In the genomic region with DNA sequence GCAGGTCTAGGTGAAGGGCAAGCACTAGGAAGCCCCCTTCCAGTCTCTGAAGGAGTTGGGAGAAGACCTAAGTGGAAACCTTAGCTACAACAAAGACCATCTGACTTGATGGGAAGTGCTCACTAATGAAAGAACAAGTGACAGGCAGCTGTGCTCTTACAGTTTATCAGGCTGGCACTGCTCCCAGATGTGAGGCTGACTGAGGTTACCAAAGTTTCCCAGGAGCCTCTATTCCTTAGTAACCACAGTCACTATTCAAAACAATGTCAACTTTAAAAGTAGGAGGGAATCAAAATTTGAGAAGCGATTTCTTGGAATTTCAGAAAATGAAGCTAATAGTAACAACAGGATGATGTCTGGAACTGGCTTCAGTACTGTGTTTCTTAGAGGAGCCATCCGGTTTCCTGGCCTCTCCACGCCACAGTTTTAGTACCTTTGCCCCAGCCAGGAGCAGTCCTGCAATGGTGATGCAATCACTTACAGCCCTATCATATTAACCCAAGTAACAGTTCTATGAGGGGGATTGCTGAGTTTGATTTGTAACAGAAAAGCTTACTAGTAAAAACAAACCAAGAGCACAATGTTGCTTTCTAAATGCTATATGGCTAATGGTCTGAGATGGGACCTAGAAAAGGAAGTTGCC, we compare ENCODE assay signal across 15 mouse cellular contexts.
DNase-seq lines count a peak whose midpoint lies in the region; ATAC-seq and TF ChIP-seq lines count a peak whose summit lies in the region.
"Had no signal": no experiment of that assay in that cellular context is flagged by ENCODE, and none has a peak within 500 bp of the region (broad histone marks: within the 10 kb centered on the region; RNA-seq: fewer than 3 reads in every experiment).

No protein-coding gene starts in this region.

- H3K27ac ChIP-seq in heart, adult 2 months = peak overlapping the region; percentile 39
- H3K27ac ChIP-seq in heart, embryonic 10.5 days = no peak overlapping the region
- H3K27ac ChIP-seq in lung, postnatal 0 days (ENCODE audit: low read length) = no peak overlapping the region
- H3K27ac ChIP-seq: forebrain, embryonic 15.5 days; hindbrain, embryonic 15.5 days; limb, embryonic 12.5 days; stomach, postnatal 0 days had no signal

- peak; percentile 57 to 76 for DNase-seq in heart, adult 2 months
- no peak for DNase-seq in heart, embryonic 10.5 days (ENCODE audit: low spot score)
- DNase-seq in adrenal gland, adult 8-10 months = peak; percentile 29
- peak; percentile 60 to 80 for DNase-seq in heart, adult 9 months (ENCODE audit: low spot score in 2 of 2)
- DNase-seq in lung, postnatal 0 days (ENCODE audit: low spot score) = peak; percentile 69
- no peak for DNase-seq in spleen, adult 18-20 months
- DNase-seq in ovary, adult 18-20 months (ENCODE audit: low spot score) = no peak
- DNase-seq in frontal cortex, postnatal 10 days (ENCODE audit: low spot score in 2 of 2) = no peak
- DNase-seq: retina, postnatal 1 day had no signal

- H3K79me2 ChIP-seq in heart, adult 2 months (replicated peaks; ENCODE audit: control insufficient read depth, insufficient read depth, low read length) = 0 out of 2 replicates have a peak, but pooled peaks cover 2% of the 10 kb centered on the region

- no peaks in the 10 kb centered on the region for H3K9me3 ChIP-seq in heart, embryonic 10.5 days
- H3K9me3 ChIP-seq in lung, postnatal 0 days (ENCODE audit: low read length) = no peaks in the 10 kb centered on the region
- H3K9me3 ChIP-seq: forebrain, embryonic 15.5 days; hindbrain, embryonic 15.5 days; limb, embryonic 12.5 days had no signal

- H3K9ac ChIP-seq in heart, adult 2 months (ENCODE audit: low read depth, low read length) = no peak overlapping the region
- H3K9ac ChIP-seq in lung, postnatal 0 days (replicated peaks; ENCODE audit: low read depth) = no peak overlapping the region
- H3K9ac ChIP-seq: forebrain, embryonic 15.5 days; hindbrain, embryonic 15.5 days; limb, embryonic 12.5 days had no signal

- H3K4me3 ChIP-seq in heart, adult 2 months = no peak overlapping the region
- no peak overlapping the region for H3K4me3 ChIP-seq in heart, embryonic 10.5 days
- H3K4me3 ChIP-seq in lung, postnatal 0 days (ENCODE audit: low read depth, low read length) = no peak overlapping the region
- H3K4me3 ChIP-seq: forebrain, embryonic 15.5 days; hindbrain, embryonic 15.5 days; limb, embryonic 12.5 days had no signal

- peak; percentile 57; the same call in 1 of the 2 replicates for ATAC-seq in lung, postnatal 0 days
- ATAC-seq: activated CD4-positive, CD25-positive, alpha-beta regulatory T cell, adult 4 months; forebrain, embryonic 15.5 days had no signal

- H3K4me2 ChIP-seq in lung, postnatal 0 days (replicated peaks; ENCODE audit: low read depth, low read length) = no peak overlapping the region
- H3K4me2 ChIP-seq: forebrain, embryonic 15.5 days; hindbrain, embryonic 15.5 days; limb, embryonic 12.5 days had no signal

- no peak for TF ChIP-seq CTCF in heart, adult 2 months (IDR thresholded peaks at IDR 0.05)
- TF ChIP-seq CTCF in lung, postnatal 0 days (IDR thresholded peaks at IDR 0.05) = no peak

- TF ChIP-seq EP300 in heart, adult 2 months (IDR thresholded peaks at IDR 0.05; ENCODE audit: insufficient read depth, low read depth, low read length) = no peak
- no peak for TF ChIP-seq EP300 in lung, postnatal 0 days (IDR thresholded peaks at IDR 0.05)

- 58% methylated on average over 3 of the region's 3 CpGs for WGBS in heart, adult 2 months
- WGBS in heart, embryonic 10.5 days = 85% methylated on average over 3 of the region's 3 CpGs
- WGBS in lung, postnatal 0 days = 56% methylated on average over 3 of the region's 3 CpGs

- no peaks in the 10 kb centered on the region; the same call in 1 of the 2 replicates for H3K27me3 ChIP-seq in heart, adult 2 months (ENCODE audit: control insufficient read depth, insufficient read depth, low read length)
- H3K27me3 ChIP-seq in heart, embryonic 10.5 days (ENCODE audit: insufficient read depth, poor library complexity, severe bottlenecking) = no peaks in the 10 kb centered on the region
- no peaks in the 10 kb centered on the region for H3K27me3 ChIP-seq in lung, postnatal 0 days (replicated peaks; ENCODE audit: insufficient read depth, low read length)
- H3K27me3 ChIP-seq: CH12.LX; forebrain, embryonic 15.5 days; hindbrain, embryonic 15.5 days; limb, embryonic 12.5 days had no signal

- intact Hi-C loops in heart, adult 2 months (cut with DNase I) = no loop called here

- TF ChIP-seq POLR2A in heart, adult 2 months (IDR thresholded peaks at IDR 0.05; ENCODE audit: insufficient read depth, low read depth, low read length) = no peak

- peaks cover 2% of the 10 kb centered on the region for H3K4me1 ChIP-seq in heart, adult 2 months (ENCODE audit: control insufficient read depth, insufficient read depth, low read length)
- H3K4me1 ChIP-seq in heart, embryonic 10.5 days = peaks cover 11% of the 10 kb centered on the region
- H3K4me1 ChIP-seq in lung, postnatal 0 days (ENCODE audit: insufficient read depth, low read depth, low read length) = no peaks in the 10 kb centered on the region

- H3K36me3 ChIP-seq in heart, adult 2 months (ENCODE audit: control insufficient read depth, insufficient read depth, low read length) = peaks cover 1% of the 10 kb centered on the region; the same call in 1 of the 2 replicates
- no peaks in the 10 kb centered on the region for H3K36me3 ChIP-seq in heart, embryonic 10.5 days
- H3K36me3 ChIP-seq in lung, postnatal 0 days (ENCODE audit: insufficient read depth, low read length) = no peaks in the 10 kb centered on the region
- H3K36me3 ChIP-seq: forebrain, embryonic 15.5 days; hindbrain, embryonic 15.5 days; limb, embryonic 12.5 days had no signal

Comparison
In these comparisons a context has a peak if more than half of its experiments do, and no peak if none do; other contexts are left out.
1. DNase-seq: peak in heart, adult 2 months (2 of 2), adrenal gland, adult 8-10 months (single experiment), heart, adult 9 months (2 of 2) and lung, postnatal 0 days (single experiment); none in heart, embryonic 10.5 days (single experiment), spleen, adult 18-20 months (0 of 2), ovary, adult 18-20 months (single experiment) and frontal cortex, postnatal 10 days (0 of 2).